In genomic region chr4:133671184-133671880, GRCm38 (mm10) we compare ENCODE assay signal across 8 mouse cellular contexts. TPM values are rescaled to one million over a fixed set of nuclear protein-coding genes. Genes with fewer than 3 reads are reported as not detected.
A peak's percentile ranks its signal among the peaks of the same experiment; 100 is the strongest.
DNase-seq lines count a peak whose midpoint lies in the region; ATAC-seq lines count a peak whose summit lies in the region.

No protein-coding gene starts in this region.

- 2% methylated on average over 13 of the region's 13 CpGs for WGBS in forebrain, embryonic 13.5 days
- WGBS in neural tube, embryonic 15.5 days, result 3% methylated on average over 13 of the region's 13 CpGs

- H3K27ac ChIP-seq in forebrain, embryonic 13.5 days, result peak overlapping the region; percentile 98
- peak overlapping the region; percentile 99 for H3K27ac ChIP-seq in neural tube, embryonic 15.5 days (replicated peaks)

- H3K9me3 ChIP-seq in forebrain, embryonic 13.5 days (replicated peaks), result no peaks in the 10 kb centered on the region
- no peaks in the 10 kb centered on the region for H3K9me3 ChIP-seq in neural tube, embryonic 15.5 days (replicated peaks)

- peak overlapping the region; percentile 83 for H3K4me2 ChIP-seq in forebrain, embryonic 13.5 days
- H3K4me2 ChIP-seq in neural tube, embryonic 15.5 days, result peak overlapping the region; percentile 81

- ATAC-seq in forebrain, embryonic 13.5 days, result no peak
- ATAC-seq in neural tube, embryonic 15.5 days (ENCODE audit: low FRiP score), result no peak

- peak; percentile 85 for DNase-seq in CD4-positive, CD25-positive, alpha-beta regulatory T cell, adult 2 months (ENCODE audit: low read depth, low spot score)
- peak; percentile 76 for DNase-seq in c-Kit-positive CD71-negative TER-119-negative erythroid progenitor cells, embryonic 14.5 days (ENCODE audit: low read depth)
- peak; percentile 90 to 93 for DNase-seq in heart, postnatal 10 days
- DNase-seq in layer of hippocampus, adult 18-20 months (ENCODE audit: low spot score in 2 of 2), result peak; percentile 74 to 92
- DNase-seq in lung, adult 18-20 months, result peak; percentile 82 to 87
- DNase-seq in testis, postnatal 14 days (ENCODE audit: low spot score), result peak; percentile 78

- peaks cover 8% of the 10 kb centered on the region for H3K36me3 ChIP-seq in forebrain, embryonic 13.5 days (ENCODE audit: poor library complexity, severe bottlenecking)
- 0 out of 2 replicates have a peak, but pooled peaks cover 3% of the 10 kb centered on the region for H3K36me3 ChIP-seq in neural tube, embryonic 15.5 days

- peaks cover 51% of the 10 kb centered on the region for H3K4me1 ChIP-seq in forebrain, embryonic 13.5 days
- peaks cover 60% of the 10 kb centered on the region for H3K4me1 ChIP-seq in neural tube, embryonic 15.5 days

- H3K4me3 ChIP-seq in forebrain, embryonic 13.5 days, result peak overlapping the region; percentile 74
- peak overlapping the region; percentile 80 for H3K4me3 ChIP-seq in neural tube, embryonic 15.5 days (replicated peaks)

- H3K27me3 ChIP-seq in forebrain, embryonic 13.5 days, result no peaks in the 10 kb centered on the region
- H3K27me3 ChIP-seq in neural tube, embryonic 15.5 days (replicated peaks), result no peaks in the 10 kb centered on the region

- intact Hi-C loops in heart, postnatal 10 days (cut with DNase I), result loop anchor here (1.0 to 5.0 kb wide), 4 partner anchors 86 to 296 kb away; partner anchors contain the start of gene Hmgn2

- peak overlapping the region; percentile 89 for H3K9ac ChIP-seq in forebrain, embryonic 13.5 days
- peak overlapping the region; percentile 86 for H3K9ac ChIP-seq in neural tube, embryonic 15.5 days (replicated peaks)

RNA-seq across cellular contexts. Expression of gene Pigv, which starts 1.1 kb away (rescaled TPM):
- 13.6 and 14.5 TPM in 2 replicates for polyA plus RNA-seq in forebrain, embryonic 13.5 days (2015; fragmentation: Nextera tagmentation; extraction: Ambion mirVana)
- total RNA-seq in heart, postnatal 10 days (2021), result 10 to 100 TPM in 1 of 2 experiments, 1 to 10 TPM in 1; 8.6 to 11.2 TPM
- total RNA-seq in layer of hippocampus, adult 18-20 months (2021), result 10 to 100 TPM in 1 of 2 experiments, 1 to 10 TPM in 1; 9.4 to 12.3 TPM
- polyA plus RNA-seq in neural tube, embryonic 15.5 days (2015; fragmentation: Nextera tagmentation; extraction: Ambion mirVana), result 12.4 and 15.7 TPM in 2 replicates

RNA-seq across cellular contexts. Expression of gene Zdhhc18, which starts 21.4 kb away (rescaled TPM):
- polyA plus RNA-seq in forebrain, embryonic 13.5 days (2015; fragmentation: Nextera tagmentation; extraction: Ambion mirVana), result 3.2 and 4.6 TPM in 2 replicates
- total RNA-seq in heart, postnatal 10 days (2021), result 10 to 100 TPM; 21.9 to 25.0 TPM
- total RNA-seq in layer of hippocampus, adult 18-20 months (2021), result 10 to 100 TPM; 32.3 to 33.8 TPM
- 4.3 and 7.0 TPM in 2 replicates for polyA plus RNA-seq in neural tube, embryonic 15.5 days (2015; fragmentation: Nextera tagmentation; extraction: Ambion mirVana)
